Mouse (Mus musculus) heart, postnatal 10 days (tissue): Measurements from ENCODE around the gene Nup153. TPM values are rescaled to one million over a fixed set of nuclear protein-coding genes. Genes with fewer than 3 reads are reported as not detected.

ENCODE experiments used
- DNase-seq, 2 experiments: peaks; one replicate each; pipeline ENCODE4 v3.0.0; 2021
- intact Hi-C: fragments of 180-260 bp; cut with DNase I; formaldehyde crosslinking; loops from one replicate; pipeline ENCODE4 v1.15.1; 2025
- total RNA-seq, 2 experiments: library from RNA; stranded (reverse); gene quantifications; 2 replicates each; pipeline ENCODE4 v1.2.3; 2021

The Nup153 gene
- total RNA-seq, 2 experiments from 2014 or later, result 39.2 to 45.0 TPM

DNA sequence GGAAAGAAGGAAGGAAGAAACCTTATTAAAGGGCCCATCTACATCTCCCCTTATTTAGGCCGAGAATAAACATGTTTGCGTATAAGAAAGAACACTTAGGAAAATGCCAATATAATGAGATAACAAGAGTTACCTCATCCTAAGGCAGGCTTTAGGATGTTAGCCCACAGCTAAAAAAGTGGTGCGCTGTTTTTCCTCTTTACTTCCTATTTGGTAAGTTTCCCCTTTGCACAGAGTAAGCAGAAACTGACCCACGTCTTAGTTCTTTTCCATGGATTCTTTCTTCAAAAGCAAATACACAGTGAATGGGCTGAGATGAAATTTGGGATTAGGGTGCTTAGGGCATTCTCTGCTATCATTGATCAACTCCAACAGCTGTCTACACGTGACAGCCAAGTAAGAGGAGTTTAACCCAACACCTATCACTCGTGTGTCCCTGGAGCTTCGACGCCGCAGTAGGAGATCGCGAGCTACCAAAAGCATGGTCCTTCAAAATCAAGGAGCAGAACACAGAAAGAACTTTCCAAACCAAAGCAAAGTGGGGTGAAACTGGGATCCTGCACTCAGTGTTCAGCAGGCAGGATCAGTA is 7.6 kb upstream of the Nup153 start:
- no peak for DNase-seq
- intact Hi-C loops, result no loop called here

DNA sequence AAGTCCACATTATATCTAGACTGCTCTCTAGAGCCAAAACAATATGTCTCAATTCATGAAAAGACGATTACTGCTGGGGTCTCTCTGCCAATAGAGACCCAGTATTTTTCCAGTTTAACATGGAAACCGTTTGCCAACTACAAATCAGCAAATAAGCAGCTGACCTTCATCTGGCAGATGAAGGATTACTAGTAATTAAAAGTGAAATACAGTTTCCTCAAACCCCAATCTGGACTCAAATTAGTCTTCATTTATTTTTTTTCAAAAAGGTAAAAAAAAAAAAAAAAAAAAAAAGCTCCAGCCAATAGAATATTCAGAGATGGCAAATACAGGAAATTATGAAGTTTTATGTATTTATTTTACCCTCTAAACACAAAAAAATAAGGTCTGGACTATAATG is 2.3 kb upstream of the Nup153 start:
- no peak for DNase-seq
- intact Hi-C loops, result no loop called here

DNA sequence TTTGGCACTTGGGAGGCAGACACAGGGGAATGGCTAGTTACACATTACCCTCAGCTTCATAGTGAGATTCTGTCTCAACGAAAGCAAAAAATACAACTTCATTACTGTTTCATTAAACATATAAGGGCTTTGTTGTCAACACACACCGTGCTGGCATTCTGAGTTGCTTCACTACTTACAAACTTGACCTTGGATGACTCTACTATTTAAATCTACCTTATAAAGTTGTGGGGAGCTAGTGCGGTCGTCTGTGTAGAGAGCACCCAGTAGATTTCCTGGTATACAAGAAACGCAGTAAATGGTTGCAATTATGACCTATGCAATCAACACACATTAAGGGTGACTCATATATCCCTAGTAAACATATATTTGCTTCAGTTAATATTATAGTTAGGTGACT is 671 bp upstream of the Nup153 start:
- DNase-seq, result no peak
- intact Hi-C loops, result no loop called here

- intact Hi-C loops, result no loop called here
- DNase-seq, result peak; percentile 69 to 71
Measured at GRCm38 (mm10) chr13:46727038-46727836, 503 bp downstream of the Nup153 start.

- intact Hi-C loops, result no loop called here
- peak; percentile 29 to 31 for DNase-seq
Measured at GRCm38 (mm10) chr13:46726288-46727037, 1.3 kb downstream of the Nup153 start.

DNA sequence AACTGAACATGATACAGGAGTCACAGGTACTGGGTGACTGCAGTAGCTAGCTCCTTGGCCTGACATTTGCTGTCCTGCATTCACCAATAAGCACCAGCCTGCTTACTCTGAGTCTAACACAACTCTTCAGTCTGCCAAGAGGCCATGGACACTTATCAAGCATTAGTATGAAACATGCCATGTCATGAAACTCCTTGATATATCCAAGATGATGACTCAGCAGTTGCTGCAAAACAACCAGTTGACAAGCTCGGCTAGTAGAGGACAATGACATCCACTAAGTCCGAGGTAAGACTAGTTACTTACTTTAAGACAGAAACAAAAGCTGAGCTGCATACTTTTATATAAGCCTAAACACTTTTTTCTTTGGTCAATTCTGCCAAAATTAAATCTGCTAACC is 2.5 kb downstream of the Nup153 start:
- intact Hi-C loops, result no loop called here

GRCm38 (mm10) chr13:46724371-46724770 is 3.4 kb downstream of the Nup153 start:
- intact Hi-C loops, result no loop called here
- peak in 1 of 2 experiments; percentile 26 for DNase-seq

More for the DNA sequence above, 2.5 kb downstream of the Nup153 start:
- DNase-seq, result peak; percentile 24 to 31

GRCm38 (mm10) chr13:46721009-46721408 is 6.7 kb downstream of the Nup153 start:
- no peak for DNase-seq
- intact Hi-C loops, result no loop called here

DNA sequence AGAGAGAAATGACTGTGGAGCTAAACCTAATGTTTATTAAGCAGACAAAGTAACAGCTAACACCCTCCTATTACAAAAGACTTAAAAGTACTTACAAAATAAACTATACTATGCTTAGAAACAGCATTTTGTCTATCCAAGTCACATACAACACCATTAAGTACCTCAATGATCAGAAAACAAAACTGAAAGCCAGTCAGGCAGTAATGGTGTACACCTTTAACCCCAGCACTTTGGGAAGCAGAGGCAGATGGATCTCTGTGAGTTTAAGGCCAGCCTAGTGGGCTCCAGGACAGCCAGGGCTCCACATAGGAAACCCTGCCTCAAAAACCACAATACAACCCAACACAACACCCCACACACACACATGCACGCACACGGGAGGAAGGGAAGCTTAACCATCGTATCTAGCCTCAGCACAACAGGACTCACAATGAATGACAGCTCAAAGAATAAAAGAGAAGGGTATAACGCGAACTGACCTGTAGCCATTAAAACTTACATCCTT is 8.8 kb downstream of the Nup153 start:
- intact Hi-C loops, result no loop called here
- no peak for DNase-seq

DNA sequence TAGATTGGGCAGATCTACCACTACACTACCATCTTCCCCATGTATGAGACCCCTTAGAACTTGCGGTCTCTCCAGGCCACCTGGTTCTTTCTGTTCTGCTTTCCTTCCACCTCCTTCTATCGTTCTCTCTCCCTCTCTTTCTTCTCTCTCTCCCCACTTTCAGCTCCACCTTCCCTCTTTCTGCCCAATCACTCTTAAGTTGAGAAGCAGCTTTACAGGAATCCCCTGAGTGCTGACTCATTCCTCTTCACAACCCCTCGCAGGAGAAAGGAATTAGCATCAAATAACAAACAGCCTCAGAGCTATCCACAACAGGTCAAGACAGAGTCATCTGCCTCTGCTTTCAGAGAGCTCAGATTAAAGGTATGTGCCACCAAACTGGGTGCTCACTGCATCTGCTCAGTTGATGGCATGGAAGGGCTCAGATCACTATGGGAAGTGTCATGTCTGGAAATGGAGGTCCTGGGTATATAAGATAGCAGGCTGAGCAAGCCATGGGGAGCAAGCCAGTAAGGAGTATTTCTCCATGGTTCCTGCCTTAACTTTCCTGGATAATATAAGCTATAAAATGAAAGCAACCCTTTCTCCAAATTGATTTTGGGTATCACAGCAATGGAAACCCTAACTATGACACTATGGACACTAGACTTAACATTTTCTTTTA is 11.6 kb downstream of the Nup153 start:
- no peak for DNase-seq
- intact Hi-C loops, result no loop called here

DNA sequence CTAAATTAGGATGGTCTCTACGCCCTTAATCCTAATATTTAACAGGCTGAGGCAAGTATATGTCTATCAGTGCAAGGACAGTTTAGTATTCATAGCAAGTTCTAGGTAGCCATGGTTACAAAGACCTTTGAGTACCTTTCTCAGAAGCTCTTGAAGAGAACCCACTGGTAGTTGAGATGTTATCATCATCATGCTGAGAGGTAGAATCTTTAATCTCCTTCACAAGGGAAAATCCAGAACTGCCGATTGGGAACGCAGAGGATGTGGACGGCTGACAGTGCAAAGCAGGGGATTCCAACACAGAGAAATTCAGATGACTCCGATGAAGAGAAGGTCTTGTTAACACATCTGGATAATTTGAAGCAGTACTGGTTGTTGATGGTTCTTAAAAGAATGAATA is 14.3 kb downstream of the Nup153 start:
- intact Hi-C loops, result no loop called here
- no peak for DNase-seq

DNA sequence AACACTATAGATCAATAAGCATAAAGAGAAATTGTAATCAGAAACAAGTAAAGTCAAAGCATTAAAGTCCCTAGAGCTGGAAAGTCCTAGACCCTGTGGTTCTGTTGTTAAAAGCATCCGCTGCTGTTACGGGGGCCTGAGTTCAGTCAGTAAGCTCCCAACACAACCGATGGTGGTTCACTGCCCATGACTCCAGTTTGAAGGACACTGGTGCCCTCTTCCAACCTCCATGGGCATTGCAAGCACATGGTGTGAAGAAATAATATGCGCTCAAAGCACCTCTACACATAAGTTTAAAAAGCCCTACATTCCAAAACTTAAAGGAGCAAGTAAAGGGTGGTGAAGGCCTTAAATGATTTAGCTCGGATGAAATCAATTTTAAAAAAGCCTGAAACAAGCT is 24.6 kb downstream of the Nup153 start:
- intact Hi-C loops, result no loop called here
- peak in 1 of 2 experiments; percentile 13 for DNase-seq

DNA sequence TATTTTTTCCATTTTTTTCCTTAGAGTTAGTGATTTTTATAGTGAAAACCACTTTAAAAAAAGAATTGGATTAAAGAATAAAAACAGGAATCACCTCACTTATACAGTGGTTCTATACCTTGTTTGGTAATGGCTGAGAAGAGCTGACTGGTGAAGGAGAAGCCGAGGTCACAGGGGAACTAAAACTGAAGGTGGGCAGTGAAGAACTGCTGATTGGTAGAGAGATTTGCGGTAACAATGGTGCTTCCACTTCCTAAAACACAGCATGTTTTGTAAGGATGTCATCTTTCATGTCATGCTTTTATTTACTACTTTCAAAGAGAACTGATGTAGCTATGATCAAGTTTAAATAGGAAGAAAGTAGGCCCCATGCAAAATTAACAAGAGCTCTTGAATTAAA is 26.3 kb downstream of the Nup153 start:
- intact Hi-C loops, result no loop called here
- DNase-seq, result no peak

GRCm38 (mm10) chr13:46699372-46699771 is 28.4 kb downstream of the Nup153 start:
- no peak for DNase-seq

DNA sequence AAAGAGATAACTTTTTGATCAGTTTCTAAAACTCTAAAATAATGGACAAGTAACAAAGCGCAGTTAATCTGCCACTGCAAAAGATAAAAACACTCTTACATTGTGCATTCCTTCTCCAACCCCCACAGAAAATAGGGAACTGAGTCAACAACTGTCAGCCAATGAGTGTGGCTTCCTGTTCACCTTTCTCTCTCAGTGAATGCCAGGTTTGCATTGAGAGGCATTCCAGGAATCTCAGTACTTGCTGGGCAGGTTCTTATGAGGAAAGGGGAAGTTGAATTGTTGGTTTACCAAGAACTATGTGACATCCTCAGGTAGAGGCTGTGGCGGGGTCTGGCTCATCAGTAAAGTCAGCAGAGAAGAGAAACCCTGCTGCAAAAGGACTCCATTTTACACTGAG is 31.0 kb downstream of the Nup153 start:
- intact Hi-C loops, result no loop called here

More at GRCm38 (mm10) chr13:46699372-46699771, 28.4 kb downstream of the Nup153 start:
- intact Hi-C loops, result no loop called here

DNA sequence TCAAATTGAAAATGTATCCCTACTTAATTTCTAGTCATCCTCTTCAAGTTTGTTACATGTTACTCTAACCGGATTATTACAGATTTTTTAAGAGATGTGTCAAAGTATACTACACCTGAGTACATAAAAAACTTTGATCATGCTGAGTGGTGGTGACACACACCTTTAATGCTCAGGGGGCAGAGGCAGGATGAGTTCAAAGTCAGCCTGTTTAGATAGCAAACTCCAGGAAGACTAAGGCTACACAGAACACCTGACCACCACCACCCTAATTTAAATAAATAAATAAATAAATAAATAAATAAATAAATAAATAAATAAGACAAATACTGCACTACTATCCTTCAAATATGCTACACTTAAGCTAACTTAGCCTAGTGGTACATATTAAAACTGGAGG is 31.8 kb downstream of the Nup153 start:
- no peak for DNase-seq
- intact Hi-C loops, result no loop called here

More for the DNA sequence above, 31.0 kb downstream of the Nup153 start:
- no peak for DNase-seq

DNA sequence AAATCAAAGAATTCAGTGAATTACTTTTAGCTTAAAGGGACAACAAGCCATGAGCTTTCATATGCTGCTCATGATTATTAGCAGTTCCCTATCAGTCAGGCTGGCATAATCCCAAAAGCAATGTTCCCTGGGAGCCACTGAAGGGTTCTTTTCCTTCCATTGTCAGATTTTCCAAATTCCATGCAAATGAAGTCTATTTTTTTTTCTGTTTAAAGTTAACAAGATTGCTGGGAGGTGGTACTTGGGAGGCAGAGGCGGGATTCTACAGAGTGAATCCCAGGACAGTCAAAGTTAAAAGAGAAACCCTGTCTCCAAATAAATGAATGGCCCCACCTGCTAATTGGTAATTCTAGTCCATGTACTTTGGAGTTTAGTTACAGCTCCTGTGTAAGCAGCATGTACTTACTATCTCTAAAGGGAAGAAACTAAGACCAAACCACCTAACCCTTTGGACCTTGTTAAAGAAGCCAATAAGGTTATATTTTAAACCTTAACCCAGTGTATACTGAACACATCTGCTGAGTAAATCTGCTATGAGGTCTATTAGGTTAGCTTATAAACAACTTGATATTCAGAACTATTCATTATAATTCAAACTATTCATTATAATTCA is 32.3 kb downstream of the Nup153 start:
- no peak for DNase-seq
- intact Hi-C loops, result no loop called here

DNA sequence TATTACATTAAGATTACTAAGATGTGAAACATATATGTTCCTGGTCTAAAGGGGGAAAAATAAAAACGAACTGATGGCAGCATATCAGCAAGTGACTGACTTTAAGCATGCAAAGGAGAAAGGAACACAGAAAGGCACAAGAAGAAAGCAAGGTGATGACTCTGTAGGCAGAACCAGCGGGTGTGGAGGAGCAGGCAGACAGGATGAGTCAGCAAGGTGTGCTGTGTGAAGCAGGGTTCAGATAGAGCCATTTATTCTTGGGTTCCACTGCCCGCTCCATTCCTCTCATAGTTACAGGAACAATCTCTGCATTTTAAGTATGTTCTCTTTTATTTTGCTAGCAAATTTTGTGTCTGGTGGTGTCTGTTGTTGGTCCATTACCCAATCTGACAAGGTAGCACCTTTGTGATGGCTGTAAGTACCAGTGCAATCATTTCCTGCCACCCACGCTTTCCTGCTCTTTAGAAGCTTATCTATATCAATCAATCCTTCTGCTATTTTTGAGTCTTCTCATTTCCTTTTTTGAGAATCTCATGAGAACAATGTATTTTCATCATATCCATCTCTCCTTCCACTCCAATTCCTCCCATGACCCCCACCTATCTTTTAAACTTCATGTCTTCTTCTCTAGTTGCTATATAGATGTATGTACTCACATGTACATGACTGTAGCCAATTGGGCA is 37.0 kb downstream of the Nup153 start:
- no peak for DNase-seq
- intact Hi-C loops, result no loop called here

- intact Hi-C loops, result no loop called here
- DNase-seq, result no peak
Measured at GRCm38 (mm10) chr13:46683370-46683769, 44.4 kb downstream of the Nup153 start.

DNA sequence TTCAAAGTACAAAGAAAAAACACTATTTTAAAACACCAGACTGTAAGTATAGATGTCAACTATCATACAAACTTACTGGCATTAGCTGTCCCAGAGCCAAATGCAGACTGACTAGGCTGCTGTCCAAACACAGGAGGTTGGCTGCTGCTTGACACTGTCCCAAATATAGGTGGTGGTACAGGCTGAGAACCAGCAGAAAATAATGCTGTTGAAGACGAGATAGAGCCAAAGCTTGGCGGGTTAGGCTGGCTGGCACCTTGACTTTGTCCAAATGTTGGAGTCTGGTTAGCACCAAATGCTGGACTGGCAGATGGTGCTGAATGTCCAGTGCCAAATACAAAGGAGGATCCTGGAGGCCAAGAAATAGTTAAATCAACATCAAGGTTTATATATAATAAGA is 44.8 kb downstream of the Nup153 start:
- intact Hi-C loops, result no loop called here

More for the DNA sequence above, 44.8 kb downstream of the Nup153 start:
- DNase-seq, result peak; percentile 57 to 77
